Mouse (Mus musculus): ENCODE measurements around the gene Ppp1r10. TPM values are rescaled to one million over a fixed set of nuclear protein-coding genes. Genes with fewer than 3 reads are reported as not detected.

The Ppp1r10 gene
- polyA plus RNA-seq (2015; fragmentation: Nextera tagmentation; extraction: Ambion mirVana), result 32.3 and 36.4 TPM in 2 replicates

DNA sequence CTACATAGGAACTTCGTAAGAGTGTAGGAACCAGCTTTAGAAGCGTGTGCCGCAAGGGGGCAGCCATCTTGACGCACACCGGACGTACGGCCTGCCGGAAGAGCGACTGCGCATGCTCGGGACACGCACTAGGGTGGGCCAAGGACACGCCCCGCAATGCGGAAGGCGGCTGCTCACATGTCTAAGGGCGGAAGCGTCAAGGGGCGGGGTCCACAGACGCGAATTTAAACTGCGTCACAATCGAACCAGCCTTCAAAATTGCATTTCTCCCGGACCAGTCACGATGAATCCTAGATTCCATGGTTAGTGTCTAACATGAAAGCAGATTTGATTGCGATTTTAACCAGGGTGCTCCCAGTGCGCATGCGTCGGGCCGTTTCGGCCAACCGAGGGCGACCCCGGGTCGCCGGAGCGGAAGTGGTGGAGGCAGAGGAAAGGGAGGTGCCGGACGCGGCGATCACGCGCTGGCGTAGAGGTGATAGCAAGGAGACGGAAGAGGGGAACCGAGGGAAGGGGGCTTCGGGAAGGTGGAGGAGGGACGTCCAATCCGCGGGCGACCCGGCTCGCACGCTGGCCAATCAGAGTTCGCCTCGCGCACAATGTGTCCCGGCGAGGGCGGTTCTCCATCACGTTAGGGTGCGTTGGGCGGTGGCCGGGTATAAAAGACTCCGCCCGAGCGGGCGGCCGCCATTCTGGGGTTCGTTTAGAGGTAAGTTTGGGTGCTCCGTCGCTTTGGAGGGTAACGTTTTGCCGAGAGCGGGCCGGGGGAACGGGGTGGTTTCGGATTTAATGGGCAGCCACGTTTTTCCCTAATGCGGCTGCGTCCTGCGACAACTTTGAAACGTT is at the start of gene Ppp1r10, which contains the start of gene Mrps18b:
Gene Ppp1r10, plus strand, starts transcription at position 138 of the 846 bp plus-strand sequence.
Gene Mrps18b, minus strand, starts transcription at position 93 of the 846 bp plus-strand sequence.
- Histone ChIP-seq H3K36me3 (peaks cover 13% of the 10 kb centered on the region), H3K27ac (peak within 1 kb of the TSS; percentile 97), H3K4me2 (peak within 1 kb of the TSS; percentile 78), H3K4me3 (replicated peaks) (peak within 1 kb of the TSS; percentile 77), H3K9me3 (no peaks in the 10 kb centered on the region), H3K9ac (peak within 1 kb of the TSS; percentile 92), H3K4me1 (peaks cover 13% of the 10 kb centered on the region; the same call in 1 of the 2 replicates), H3K27me3 (replicated peaks) (no peaks in the 10 kb centered on the region)
- ATAC-seq (ENCODE audit: insufficient read depth, low FRiP score, low read depth), result peak; percentile 94
- under 1% methylated on average over 83 of the region's 83 CpGs for WGBS

DNA sequence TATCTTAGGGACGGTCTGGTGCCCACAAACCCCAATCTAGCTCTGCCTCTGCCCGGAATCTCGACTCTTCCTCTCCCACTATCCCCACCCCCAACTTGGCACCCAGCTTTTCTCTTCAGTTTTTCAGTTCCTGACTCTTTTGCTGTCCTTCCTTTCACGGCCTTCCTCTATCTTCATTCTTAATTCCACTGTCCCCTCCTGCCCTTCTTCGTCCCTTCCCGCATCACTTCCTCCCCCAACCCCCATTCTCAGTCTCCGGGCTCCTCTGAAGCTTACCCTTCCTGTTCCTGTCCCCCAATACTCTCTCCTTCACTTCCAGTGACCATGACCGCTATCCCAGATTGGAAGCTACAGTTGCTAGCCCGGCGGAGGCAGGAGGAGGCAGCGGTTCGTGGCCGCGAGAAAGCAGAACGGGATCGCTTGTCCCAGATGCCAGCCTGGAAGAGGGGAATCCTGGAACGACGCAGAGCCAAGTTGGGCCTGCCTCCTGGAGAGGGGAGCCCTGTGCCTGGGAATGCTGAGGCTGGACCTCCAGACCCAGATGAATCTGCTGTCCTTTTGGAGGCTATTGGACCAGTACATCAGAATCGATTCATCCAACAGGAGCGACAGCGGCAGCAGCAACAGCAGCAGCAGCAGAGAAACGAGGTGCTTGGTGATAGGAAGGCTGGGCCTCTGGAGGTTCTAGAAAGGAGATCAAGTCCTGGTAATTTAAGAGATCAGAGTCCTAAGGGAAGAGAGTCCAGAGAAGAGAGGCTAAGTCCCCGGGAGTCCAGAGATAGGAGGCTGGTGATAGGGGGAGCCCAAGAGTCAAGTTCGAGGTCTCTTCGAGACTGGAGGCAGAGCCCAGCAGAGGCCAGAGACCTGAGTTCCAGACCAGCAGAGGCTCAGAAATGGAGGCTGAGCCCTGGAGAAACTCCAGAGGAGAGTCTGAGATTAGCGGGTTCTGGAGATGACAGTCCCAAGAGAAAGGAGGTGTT is 49.0 kb upstream of the Ppp1r10 start:
- peak overlapping the region; percentile 98 for H3K27ac ChIP-seq
- peaks cover 42% of the 10 kb centered on the region for H3K4me1 ChIP-seq
- H3K9me3 ChIP-seq, result no peaks in the 10 kb centered on the region
- no peak for ATAC-seq (ENCODE audit: insufficient read depth, low FRiP score, low read depth)
- no peaks in the 10 kb centered on the region for H3K27me3 ChIP-seq (replicated peaks)
- H3K36me3 ChIP-seq, result no peaks in the 10 kb centered on the region
- WGBS, result 12% methylated on average over 26 of the region's 26 CpGs
- peak overlapping the region; percentile 93 for H3K4me2 ChIP-seq
- peak overlapping the region; percentile 57 for H3K4me3 ChIP-seq (replicated peaks)
- peak overlapping the region; percentile 68 for H3K9ac ChIP-seq

DNA sequence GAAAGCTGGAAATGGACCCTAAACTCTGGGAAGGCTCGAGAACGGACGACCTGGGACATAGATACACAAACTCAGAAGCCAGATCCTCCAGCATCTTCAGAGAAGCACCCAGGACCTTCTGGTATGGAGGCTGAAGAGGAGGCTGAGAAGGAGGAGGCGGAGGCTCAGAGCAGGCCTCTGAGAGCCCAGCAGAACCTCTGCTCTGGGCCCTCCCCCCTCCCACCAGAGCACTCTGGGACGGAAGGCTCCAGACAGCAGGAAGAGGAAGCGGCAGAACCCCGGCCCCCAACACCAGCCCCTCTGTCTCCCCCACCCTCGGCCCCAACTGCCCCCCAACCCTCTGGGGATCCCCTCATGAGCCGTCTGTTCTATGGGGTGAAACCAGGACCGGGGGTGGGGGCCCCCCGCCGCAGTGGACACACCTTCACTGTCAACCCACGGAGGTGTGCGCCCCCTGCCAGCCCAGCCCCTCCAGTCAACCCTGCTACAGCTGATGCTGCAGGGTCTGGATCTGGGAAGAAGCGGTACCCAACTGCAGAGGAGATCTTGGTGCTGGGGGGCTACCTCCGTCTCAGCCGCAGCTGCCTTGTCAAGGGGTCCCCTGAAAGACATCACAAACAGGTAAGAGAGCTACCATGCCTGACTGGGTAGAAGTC is 47.9 kb upstream of the Ppp1r10 start:
- Histone ChIP-seq H3K27me3 (replicated peaks) (no peaks in the 10 kb centered on the region), H3K4me3 (replicated peaks) (peak overlapping the region; percentile 57), H3K9me3 (no peaks in the 10 kb centered on the region), H3K4me2 (peak overlapping the region; percentile 93), H3K4me1 (peaks cover 43% of the 10 kb centered on the region), H3K9ac (peak overlapping the region; percentile 31; the same call in 1 of the 2 replicates), H3K36me3 (no peaks in the 10 kb centered on the region), H3K27ac (peak overlapping the region; percentile 98)
- 25% methylated on average over 17 of the region's 17 CpGs for WGBS
- ATAC-seq (ENCODE audit: insufficient read depth, low FRiP score, low read depth), result 0 out of 2 replicates have a peak, but pooled peaks have one; percentile 5

DNA sequence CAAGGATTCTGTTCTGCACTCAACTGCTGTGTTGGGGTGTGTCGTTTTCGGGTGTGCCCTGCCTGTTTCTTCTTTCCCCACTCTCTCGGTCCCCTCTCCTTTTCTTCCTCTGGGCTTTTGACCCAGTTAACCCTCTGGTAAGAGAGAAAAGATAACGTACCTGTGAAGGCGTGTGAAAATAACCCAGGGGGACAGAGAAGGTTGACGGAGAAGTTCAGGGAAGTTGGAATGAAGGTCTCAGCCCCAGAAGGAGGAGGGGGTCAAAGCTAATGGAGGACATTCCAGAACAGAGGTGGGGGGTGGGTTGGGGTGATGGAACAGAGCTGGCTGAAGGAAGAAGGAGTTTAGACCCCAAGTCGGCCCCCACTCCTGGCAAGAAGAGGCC is 47.3 kb upstream of the Ppp1r10 start:
- Histone ChIP-seq H3K36me3 (no peaks in the 10 kb centered on the region), H3K27me3 (replicated peaks) (no peaks in the 10 kb centered on the region), H3K27ac (peak overlapping the region; percentile 98), H3K9me3 (no peaks in the 10 kb centered on the region), H3K9ac (peak overlapping the region; percentile 31), H3K4me1 (peaks cover 47% of the 10 kb centered on the region), H3K4me2 (peak overlapping the region; percentile 93), H3K4me3 (replicated peaks) (peak overlapping the region; percentile 57)
- ATAC-seq (ENCODE audit: insufficient read depth, low FRiP score, low read depth), result no peak
- WGBS, result 4% methylated on average over 7 of the region's 7 CpGs

DNA sequence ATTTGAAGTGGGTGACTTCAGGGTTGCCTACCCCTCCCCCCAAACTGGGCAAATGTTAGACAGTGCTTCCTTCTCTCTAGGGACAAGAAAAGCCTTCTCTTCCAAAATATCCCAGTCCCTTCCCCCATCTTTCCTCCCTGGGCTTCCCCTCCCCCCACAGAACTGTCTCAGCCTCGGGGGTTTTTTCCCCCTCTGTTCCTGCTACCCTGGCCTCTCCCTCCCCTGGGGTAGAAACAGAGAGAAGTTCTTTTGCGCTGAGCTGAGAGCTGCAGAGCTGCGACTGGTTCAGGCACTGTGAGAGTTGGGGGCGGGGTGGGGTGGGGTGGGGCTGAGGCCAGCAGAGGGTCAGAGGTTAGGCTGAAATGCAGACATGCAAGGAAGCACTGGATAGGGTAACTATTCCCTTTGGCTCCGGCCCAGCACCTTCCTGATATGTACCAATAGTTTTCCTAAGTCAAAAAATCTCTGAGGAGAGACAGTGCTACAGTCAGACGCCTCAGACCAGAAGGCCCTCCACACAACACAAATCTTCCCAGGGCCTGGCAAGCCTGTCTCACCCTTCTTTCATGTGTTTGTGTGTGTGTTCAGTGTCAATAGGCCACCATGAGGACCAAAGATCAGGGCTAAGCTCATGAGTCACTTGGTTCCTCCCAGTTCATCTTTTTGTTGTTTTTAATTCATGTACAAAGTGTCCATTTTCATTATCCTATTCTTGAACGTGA is 46.7 kb upstream of the Ppp1r10 start:
- Histone ChIP-seq H3K4me3 (replicated peaks) (peak overlapping the region; percentile 57), H3K9ac (peak overlapping the region; percentile 31), H3K27me3 (replicated peaks) (no peaks in the 10 kb centered on the region), H3K36me3 (no peaks in the 10 kb centered on the region), H3K27ac (peak overlapping the region; percentile 98), H3K9me3 (no peaks in the 10 kb centered on the region), H3K4me2 (peak overlapping the region; percentile 93), H3K4me1 (peaks cover 46% of the 10 kb centered on the region)
- ATAC-seq (ENCODE audit: insufficient read depth, low FRiP score, low read depth), result no peak
- WGBS, result 3% methylated on average over 7 of the region's 7 CpGs

DNA sequence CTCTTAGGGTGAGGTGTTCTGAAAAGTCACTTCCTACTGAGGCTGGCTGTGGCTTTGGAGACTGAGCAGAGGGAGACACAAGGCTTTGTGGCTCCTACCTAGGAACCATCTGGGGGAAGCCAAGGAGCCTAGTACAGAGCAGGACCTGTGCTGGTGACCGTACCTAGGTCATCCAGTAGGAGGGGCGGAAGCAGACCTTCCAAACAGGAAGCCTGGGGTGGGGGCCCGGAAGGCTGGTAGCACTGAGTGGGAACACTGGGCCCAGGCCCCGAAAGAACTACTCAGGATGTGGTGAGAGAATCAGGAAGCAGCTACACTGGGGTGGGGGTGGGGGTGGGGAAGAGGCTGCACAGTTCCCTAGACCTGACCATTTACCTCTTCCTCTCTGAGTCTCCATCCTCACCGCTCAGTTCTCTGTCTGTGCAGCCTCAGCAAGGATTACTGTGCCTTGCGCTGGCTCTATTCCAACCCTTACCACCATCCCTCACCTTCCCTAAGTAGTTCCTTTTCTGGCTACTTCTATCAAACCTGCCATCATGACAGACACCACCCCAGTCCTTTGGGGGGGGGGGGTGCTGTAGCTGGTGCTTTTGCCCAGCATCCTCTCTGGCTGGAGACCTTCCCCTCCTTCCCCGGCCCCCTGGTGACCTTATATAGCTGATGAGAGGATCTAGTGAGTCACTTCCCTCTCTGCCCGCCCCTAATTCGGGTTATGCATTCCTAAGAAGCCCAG is 45.9 kb upstream of the Ppp1r10 start:
- Histone ChIP-seq H3K9me3 (no peaks in the 10 kb centered on the region), H3K9ac (no peak overlapping the region), H3K27ac (peak overlapping the region; percentile 98), H3K4me1 (peaks cover 38% of the 10 kb centered on the region), H3K36me3 (no peaks in the 10 kb centered on the region), H3K4me3 (replicated peaks) (peak overlapping the region; percentile 57), H3K27me3 (replicated peaks) (no peaks in the 10 kb centered on the region), H3K4me2 (peak overlapping the region; percentile 93)
- 44% methylated on average over 9 of the region's 9 CpGs for WGBS
- ATAC-seq (ENCODE audit: insufficient read depth, low FRiP score, low read depth), result 0 out of 2 replicates have a peak, but pooled peaks have one; percentile 3

DNA sequence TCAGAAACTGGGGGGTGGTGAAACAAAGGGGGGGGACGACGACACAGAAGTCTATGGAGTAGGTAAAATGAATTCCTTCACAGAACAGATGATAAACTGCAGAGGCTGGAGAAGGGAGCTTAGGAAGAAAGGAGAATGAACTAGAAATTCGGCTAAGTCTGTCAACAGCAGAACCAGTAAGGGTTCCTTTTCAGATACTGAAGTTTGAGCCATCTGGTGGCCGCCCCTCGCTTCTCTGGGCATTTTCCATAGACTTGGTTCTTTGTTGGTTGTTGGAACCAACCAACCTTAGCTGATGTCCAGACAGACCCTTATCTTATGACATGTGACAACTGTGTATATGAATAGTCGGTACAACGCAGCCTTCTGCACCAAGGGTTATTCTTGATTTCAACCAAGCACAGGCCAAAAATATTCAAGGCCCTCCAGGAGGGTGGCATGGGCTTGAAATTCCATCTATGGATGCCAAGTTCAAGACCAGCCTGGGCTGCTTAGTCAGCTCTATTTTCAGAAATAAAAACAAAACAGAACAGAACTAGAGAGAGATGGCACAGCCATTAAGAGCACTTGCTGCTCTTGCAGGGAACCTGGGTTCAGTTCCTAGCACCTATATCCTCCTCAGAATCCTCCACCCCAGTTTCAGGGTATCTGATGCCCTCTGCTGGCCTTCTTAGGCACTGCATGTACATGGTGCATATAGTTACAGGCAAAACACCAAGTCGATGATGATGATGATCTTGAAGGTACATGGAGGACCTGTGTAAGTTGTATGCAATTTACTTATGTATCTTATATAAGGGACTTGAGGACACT is 45.1 kb upstream of the Ppp1r10 start:
- peak overlapping the region; percentile 57 for H3K4me3 ChIP-seq (replicated peaks)
- no peak for ATAC-seq (ENCODE audit: insufficient read depth, low FRiP score, low read depth)
- H3K27ac ChIP-seq, result peak overlapping the region; percentile 98
- H3K4me1 ChIP-seq, result peaks cover 37% of the 10 kb centered on the region
- H3K36me3 ChIP-seq, result 0 out of 2 replicates have a peak, but pooled peaks cover 2% of the 10 kb centered on the region
- WGBS, result 64% methylated on average over 8 of the region's 8 CpGs
- H3K9me3 ChIP-seq, result no peaks in the 10 kb centered on the region
- H3K9ac ChIP-seq, result no peak overlapping the region
- no peaks in the 10 kb centered on the region for H3K27me3 ChIP-seq (replicated peaks)
- H3K4me2 ChIP-seq, result peak overlapping the region; percentile 93

DNA sequence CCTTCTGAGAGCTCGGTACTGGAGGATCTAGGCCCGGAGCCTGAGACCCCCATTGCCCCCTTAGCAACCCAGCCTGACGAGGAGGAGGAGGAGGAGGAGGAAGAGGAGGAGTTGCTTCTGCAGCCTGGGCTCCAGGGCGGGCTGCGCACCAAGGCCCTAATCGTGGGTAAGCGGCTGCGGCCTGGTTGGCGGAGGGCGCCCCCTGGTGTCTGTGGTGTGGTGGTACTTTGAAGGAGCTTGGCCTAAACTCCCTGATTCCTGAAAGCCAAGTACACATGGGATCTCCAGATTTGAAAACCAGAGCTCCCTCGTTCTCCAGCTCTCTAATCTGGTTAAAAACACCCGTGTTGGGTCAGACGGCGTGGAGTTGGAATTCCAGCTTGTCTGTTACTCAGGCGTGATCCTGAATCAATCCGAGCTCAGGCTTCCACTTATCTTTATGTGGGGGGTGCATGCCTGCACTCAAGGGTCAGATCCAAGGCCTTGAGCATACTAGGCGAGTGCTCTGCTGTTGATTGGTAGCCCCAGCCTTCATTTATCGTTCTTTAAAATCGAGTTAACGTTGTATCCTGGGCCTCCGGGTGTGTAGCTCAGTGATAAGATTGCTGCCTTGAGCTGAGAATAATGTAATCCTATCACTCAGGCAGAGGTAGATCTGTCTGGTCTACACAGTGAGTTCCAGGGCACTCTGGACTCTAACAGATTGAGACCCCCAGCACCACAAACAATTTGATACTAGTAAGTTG is 42.3 kb upstream of the Ppp1r10 start:
- no peak overlapping the region for H3K9ac ChIP-seq
- H3K27ac ChIP-seq, result peak overlapping the region; percentile 27; the same call in 1 of the 2 replicates
- H3K36me3 ChIP-seq, result 0 out of 2 replicates have a peak, but pooled peaks cover 3% of the 10 kb centered on the region
- H3K9me3 ChIP-seq, result no peaks in the 10 kb centered on the region
- no peaks in the 10 kb centered on the region for H3K27me3 ChIP-seq (replicated peaks)
- peaks cover 24% of the 10 kb centered on the region for H3K4me1 ChIP-seq
- H3K4me3 ChIP-seq (replicated peaks), result no peak overlapping the region
- no peak overlapping the region for H3K4me2 ChIP-seq
- ATAC-seq (ENCODE audit: insufficient read depth, low FRiP score, low read depth), result 0 out of 2 replicates have a peak, but pooled peaks have one; percentile 50
- 26% methylated on average over 21 of the region's 21 CpGs for WGBS

DNA sequence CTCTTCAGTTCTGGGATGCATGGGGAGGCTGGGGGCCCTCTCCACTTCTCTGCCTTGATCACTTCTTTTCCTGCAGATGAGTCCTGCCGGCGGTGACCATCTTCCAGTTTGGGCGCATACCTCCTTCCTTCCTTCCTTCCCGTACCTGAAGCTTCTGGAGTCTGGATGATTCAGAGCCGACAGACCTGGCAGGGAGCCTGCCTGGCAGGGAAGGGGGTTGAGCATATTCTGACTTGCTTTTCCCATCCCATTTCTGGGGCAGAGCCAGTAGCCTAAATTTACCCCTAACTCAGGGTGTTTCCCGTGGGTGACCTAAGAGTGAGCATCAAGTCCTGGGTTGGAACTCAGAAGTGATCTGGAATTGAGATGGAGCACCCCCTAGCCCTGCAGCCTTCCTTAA is 41.5 kb upstream of the Ppp1r10 start:
- Histone ChIP-seq H3K36me3 (0 out of 2 replicates have a peak, but pooled peaks cover 3% of the 10 kb centered on the region), H3K4me1 (peaks cover 18% of the 10 kb centered on the region), H3K9me3 (no peaks in the 10 kb centered on the region), H3K27ac (no peak overlapping the region), H3K4me2 (no peak overlapping the region), H3K4me3 (replicated peaks) (no peak overlapping the region), H3K27me3 (replicated peaks) (no peaks in the 10 kb centered on the region), H3K9ac (no peak overlapping the region)
- no peak for ATAC-seq (ENCODE audit: insufficient read depth, low FRiP score, low read depth)
- 84% methylated on average over 6 of the region's 6 CpGs for WGBS
